In the genomic region with DNA sequence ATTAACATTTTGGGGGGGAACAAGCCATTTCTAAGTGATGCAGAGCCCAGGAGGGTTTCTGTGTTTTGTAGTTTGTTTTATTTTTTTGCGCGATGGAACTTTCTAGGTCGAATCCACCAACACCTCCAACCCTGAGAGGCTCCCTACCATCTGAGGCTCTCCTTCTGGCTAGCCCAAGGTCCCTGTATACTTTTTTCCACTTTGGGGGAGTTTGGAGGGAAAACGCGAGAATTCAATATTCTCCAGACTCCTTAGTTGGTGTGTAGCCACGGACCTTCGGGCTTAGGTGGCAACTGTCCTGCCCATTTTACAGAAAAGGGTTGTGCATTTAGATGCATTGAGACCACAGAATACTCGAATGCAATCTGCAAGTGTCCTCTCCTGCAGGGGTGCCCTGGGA, we compare ENCODE assay signal across 18 mouse cellular contexts. TPM values are rescaled to one million over a fixed set of nuclear protein-coding genes. Genes with fewer than 3 reads are reported as not detected.
DNase-seq lines count a peak whose midpoint lies in the region; ATAC-seq lines count a peak whose summit lies in the region.
"Had no signal": no experiment of that assay in that cellular context is flagged by ENCODE, and none has a peak within 500 bp of the region (broad histone marks: within the 10 kb centered on the region; RNA-seq: fewer than 3 reads in every experiment).

No protein-coding gene starts in this region.

- WGBS in forebrain, embryonic 13.5 days = 5% methylated on average over 8 of the region's 8 CpGs
- 3% methylated on average over 8 of the region's 8 CpGs for WGBS in forebrain, embryonic 15.5 days
- 6% methylated on average over 8 of the region's 8 CpGs for WGBS in midbrain, embryonic 10.5 days
- 4% methylated on average over 8 of the region's 8 CpGs for WGBS in midbrain, embryonic 15.5 days
- 5% methylated on average over 8 of the region's 8 CpGs for WGBS in embryonic facial prominence, embryonic 14.5 days
- WGBS in neural tube, embryonic 12.5 days = 4% methylated on average over 8 of the region's 8 CpGs

- ATAC-seq in forebrain, embryonic 13.5 days = no peak
- ATAC-seq in forebrain, embryonic 15.5 days (replicated peaks) = no peak
- no peak for ATAC-seq in midbrain, embryonic 15.5 days (replicated peaks)
- no peak for ATAC-seq in embryonic facial prominence, embryonic 14.5 days (ENCODE audit: low read depth)
- no peak for ATAC-seq in neural tube, embryonic 12.5 days (ENCODE audit: low FRiP score, low read depth)
- ATAC-seq: activated CD4-positive, CD25-positive, alpha-beta regulatory T cell, adult 4 months; hindbrain, postnatal 0 days; intestine, embryonic 16.5 days; midbrain, embryonic 13.5 days had no signal

- no peak overlapping the region for H3K27ac ChIP-seq in forebrain, embryonic 13.5 days
- H3K27ac ChIP-seq in forebrain, embryonic 15.5 days (replicated peaks) = no peak overlapping the region
- H3K27ac ChIP-seq in midbrain, embryonic 10.5 days (replicated peaks) = no peak overlapping the region
- no peak overlapping the region for H3K27ac ChIP-seq in midbrain, embryonic 15.5 days
- no peak overlapping the region for H3K27ac ChIP-seq in embryonic facial prominence, embryonic 14.5 days (replicated peaks; ENCODE audit: low read depth, low read length)
- H3K27ac ChIP-seq in neural tube, embryonic 12.5 days = no peak overlapping the region
- H3K27ac ChIP-seq: forebrain, embryonic 10.5 days; heart, adult 2 months; heart, embryonic 13.5 days; hindbrain, postnatal 0 days; limb, embryonic 12.5 days; liver, embryonic 13.5 days; midbrain, embryonic 13.5 days had no signal

- H3K4me2 ChIP-seq in forebrain, embryonic 13.5 days = no peak overlapping the region
- no peak overlapping the region for H3K4me2 ChIP-seq in forebrain, embryonic 15.5 days (replicated peaks)
- no peak overlapping the region for H3K4me2 ChIP-seq in midbrain, embryonic 15.5 days
- peak overlapping the region; percentile 45; the same call in 1 of the 2 replicates for H3K4me2 ChIP-seq in embryonic facial prominence, embryonic 14.5 days (ENCODE audit: low read depth, low read length)
- peak overlapping the region; percentile 76; the same call in 1 of the 2 replicates for H3K4me2 ChIP-seq in neural tube, embryonic 12.5 days (replicated peaks)

- peaks cover 82% of the 10 kb centered on the region for H3K27me3 ChIP-seq in forebrain, embryonic 13.5 days
- H3K27me3 ChIP-seq in forebrain, embryonic 15.5 days = peaks cover 74% of the 10 kb centered on the region
- H3K27me3 ChIP-seq in midbrain, embryonic 10.5 days (ENCODE audit: low read depth, poor library complexity, severe bottlenecking) = peaks cover 89% of the 10 kb centered on the region
- peaks cover 72% of the 10 kb centered on the region for H3K27me3 ChIP-seq in midbrain, embryonic 15.5 days (replicated peaks)
- H3K27me3 ChIP-seq in embryonic facial prominence, embryonic 14.5 days (replicated peaks; ENCODE audit: control insufficient read depth, insufficient read depth, low read length) = peaks cover 78% of the 10 kb centered on the region
- peaks cover 75% of the 10 kb centered on the region for H3K27me3 ChIP-seq in neural tube, embryonic 12.5 days (replicated peaks)

- 0 out of 2 replicates have a peak overlapping the region, but pooled peaks have one; percentile 10 for H3K4me3 ChIP-seq in forebrain, embryonic 13.5 days
- H3K4me3 ChIP-seq in forebrain, embryonic 15.5 days = no peak overlapping the region
- 0 out of 2 replicates have a peak overlapping the region, but pooled peaks have one; percentile 28 for H3K4me3 ChIP-seq in midbrain, embryonic 10.5 days
- no peak overlapping the region for H3K4me3 ChIP-seq in midbrain, embryonic 15.5 days
- no peak overlapping the region for H3K4me3 ChIP-seq in embryonic facial prominence, embryonic 14.5 days (ENCODE audit: low read depth, low read length)
- H3K4me3 ChIP-seq in neural tube, embryonic 12.5 days = no peak overlapping the region
- H3K4me3 ChIP-seq: liver, embryonic 13.5 days had no signal

- no peak for DNase-seq in midbrain, embryonic 10.5 days (ENCODE audit: low spot score)
- no peak for DNase-seq in embryonic facial prominence, embryonic 14.5 days (ENCODE audit: low spot score)
- no peak for DNase-seq in yolk sac, embryonic 10.5 days (ENCODE audit: low spot score)
- DNase-seq: adrenal gland, adult 8-10 months; gastrocnemius, postnatal 25 days; liver, embryonic 13.5 days had no signal

- no peaks in the 10 kb centered on the region for H3K9me3 ChIP-seq in forebrain, embryonic 13.5 days (replicated peaks)
- no peaks in the 10 kb centered on the region for H3K9me3 ChIP-seq in forebrain, embryonic 15.5 days
- H3K9me3 ChIP-seq in midbrain, embryonic 10.5 days (replicated peaks) = no peaks in the 10 kb centered on the region
- no peaks in the 10 kb centered on the region for H3K9me3 ChIP-seq in midbrain, embryonic 15.5 days
- no peaks in the 10 kb centered on the region for H3K9me3 ChIP-seq in embryonic facial prominence, embryonic 14.5 days (ENCODE audit: control insufficient read depth, low read length)
- H3K9me3 ChIP-seq in neural tube, embryonic 12.5 days = no peaks in the 10 kb centered on the region
- H3K9me3 ChIP-seq: forebrain, embryonic 10.5 days; heart, embryonic 13.5 days; limb, embryonic 12.5 days; liver, embryonic 13.5 days; midbrain, embryonic 13.5 days had no signal

- no peak overlapping the region for H3K9ac ChIP-seq in forebrain, embryonic 13.5 days
- no peak overlapping the region for H3K9ac ChIP-seq in forebrain, embryonic 15.5 days (replicated peaks)
- H3K9ac ChIP-seq in midbrain, embryonic 15.5 days = no peak overlapping the region
- no peak overlapping the region for H3K9ac ChIP-seq in embryonic facial prominence, embryonic 14.5 days (ENCODE audit: low read depth, low read length)
- no peak overlapping the region for H3K9ac ChIP-seq in neural tube, embryonic 12.5 days
- H3K9ac ChIP-seq: limb, embryonic 12.5 days; liver, embryonic 13.5 days; midbrain, embryonic 13.5 days had no signal

- peaks cover 44% of the 10 kb centered on the region for H3K4me1 ChIP-seq in forebrain, embryonic 13.5 days
- H3K4me1 ChIP-seq in forebrain, embryonic 15.5 days = peaks cover 54% of the 10 kb centered on the region
- peaks cover 57% of the 10 kb centered on the region for H3K4me1 ChIP-seq in midbrain, embryonic 10.5 days
- H3K4me1 ChIP-seq in midbrain, embryonic 15.5 days = peaks cover 66% of the 10 kb centered on the region
- H3K4me1 ChIP-seq in embryonic facial prominence, embryonic 14.5 days (ENCODE audit: control insufficient read depth, insufficient read depth, low read length) = peaks cover 6% of the 10 kb centered on the region; the same call in 1 of the 2 replicates
- H3K4me1 ChIP-seq in neural tube, embryonic 12.5 days = peaks cover 44% of the 10 kb centered on the region

- H3K36me3 ChIP-seq in forebrain, embryonic 13.5 days (ENCODE audit: poor library complexity, severe bottlenecking) = no peaks in the 10 kb centered on the region
- no peaks in the 10 kb centered on the region for H3K36me3 ChIP-seq in forebrain, embryonic 15.5 days
- no peaks in the 10 kb centered on the region for H3K36me3 ChIP-seq in midbrain, embryonic 10.5 days
- no peaks in the 10 kb centered on the region for H3K36me3 ChIP-seq in midbrain, embryonic 15.5 days (replicated peaks)
- no peaks in the 10 kb centered on the region for H3K36me3 ChIP-seq in embryonic facial prominence, embryonic 14.5 days (ENCODE audit: control insufficient read depth, insufficient read depth, low read length)
- H3K36me3 ChIP-seq in neural tube, embryonic 12.5 days = no peaks in the 10 kb centered on the region
- H3K36me3 ChIP-seq: forebrain, embryonic 10.5 days; heart, embryonic 13.5 days; limb, embryonic 12.5 days; liver, embryonic 13.5 days; midbrain, embryonic 13.5 days had no signal

RNA-seq across cellular contexts. Expression of gene Skor1, which starts 12.5 kb away (rescaled TPM):
- 0.28 and 0.55 TPM in 2 replicates for polyA plus RNA-seq in forebrain, embryonic 13.5 days (2015; fragmentation: Nextera tagmentation; extraction: Ambion mirVana)
- polyA plus RNA-seq in forebrain, embryonic 15.5 days (2015; fragmentation: Nextera tagmentation; extraction: Ambion mirVana) = 0.36 and 0.61 TPM in 2 replicates
- polyA plus RNA-seq in midbrain, embryonic 10.5 days (2016; fragmentation: Nextera tagmentation; extraction: Ambion mirVana) = 0.12 TPM in 1 of 2 replicates, not detected in the other
- 1.6 and 1.9 TPM in 2 replicates for polyA plus RNA-seq in midbrain, embryonic 15.5 days (2015; fragmentation: Nextera tagmentation; extraction: Ambion mirVana)
- polyA plus RNA-seq in embryonic facial prominence, embryonic 14.5 days (2014; fragmentation: Nextera tagmentation; extraction: Ambion mirVana) = 0.04 TPM in 1 of 2 replicates, not detected in the other
- polyA plus RNA-seq in neural tube, embryonic 12.5 days (2016; fragmentation: Nextera tagmentation; extraction: Ambion mirVana) = 39.1 and 47.0 TPM in 2 replicates
- polyA plus RNA-seq: activated CD4-positive, CD25-positive, alpha-beta regulatory T cell, adult 4 months; heart, embryonic 13.5 days; intestine, embryonic 16.5 days; liver, embryonic 13.5 days had no signal

Comparison
In these comparisons a context has a peak if more than half of its experiments do, and no peak if none do; other contexts are left out.
1. H3K4me3 ChIP-seq: peak in forebrain, embryonic 13.5 days (single experiment) and midbrain, embryonic 10.5 days (single experiment); none in forebrain, embryonic 15.5 days (single experiment), midbrain, embryonic 15.5 days (single experiment), embryonic facial prominence, embryonic 14.5 days (single experiment) and neural tube, embryonic 12.5 days (single experiment).
2. H3K4me2 ChIP-seq: peak in embryonic facial prominence, embryonic 14.5 days (single experiment) and neural tube, embryonic 12.5 days (single experiment); none in forebrain, embryonic 13.5 days (single experiment), forebrain, embryonic 15.5 days (single experiment) and midbrain, embryonic 15.5 days (single experiment).
3. RNA of gene Skor1, which starts 12.5 kb away (polyA plus RNA-seq): 39.1 to 47.0 TPM in neural tube, embryonic 12.5 days; 1.6 to 1.9 TPM in midbrain, embryonic 15.5 days, 0.36 to 0.61 TPM in forebrain, embryonic 15.5 days, 0.28 to 0.55 TPM in forebrain, embryonic 13.5 days, 0.12 TPM in midbrain, embryonic 10.5 days and 0.04 TPM in embryonic facial prominence, embryonic 14.5 days; every median in the first group is over 10 times any median in the second.